Mouse (Mus musculus) right cerebral cortex, adult 18-20 months (tissue): ENCODE measurements around the gene Ptgs1.

ENCODE experiments used
- DNase-seq: peaks from one replicate; pipeline ENCODE4 v3.0.0; 2022; ENCODE audit warnings: mixed read lengths

The Ptgs1 gene

DNA sequence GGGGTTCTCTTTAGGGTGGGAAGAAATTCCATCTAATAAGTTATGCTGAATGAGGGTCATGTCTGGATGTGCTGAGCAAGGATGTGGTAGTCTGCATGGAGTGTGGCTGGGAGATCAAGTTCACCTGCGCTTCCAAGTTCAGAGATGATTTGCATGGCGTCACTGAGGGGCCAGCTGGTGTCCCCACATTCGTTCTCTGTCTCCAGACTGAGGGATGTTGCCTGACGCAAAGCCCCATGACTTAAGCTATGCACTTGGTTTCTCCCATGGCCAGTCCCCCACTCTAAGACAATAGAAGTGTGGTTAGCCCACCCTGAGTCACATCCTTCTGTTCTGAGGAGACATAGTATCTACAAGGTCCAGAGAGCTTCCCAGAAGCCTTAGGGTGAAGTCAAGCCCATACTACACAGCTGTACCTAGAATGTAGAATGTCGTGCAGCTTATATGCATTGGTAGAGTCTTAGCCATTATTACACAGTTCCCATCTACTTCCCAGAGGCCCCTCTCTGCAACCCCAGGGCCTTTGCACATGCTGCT is 15.0 kb upstream of the Ptgs1 start:
- DNase-seq: no peak

- DNase-seq: no peak
Observed at GRCm38 (mm10) chr2:36216546-36216945, 13.7 kb upstream of the Ptgs1 start.

DNA sequence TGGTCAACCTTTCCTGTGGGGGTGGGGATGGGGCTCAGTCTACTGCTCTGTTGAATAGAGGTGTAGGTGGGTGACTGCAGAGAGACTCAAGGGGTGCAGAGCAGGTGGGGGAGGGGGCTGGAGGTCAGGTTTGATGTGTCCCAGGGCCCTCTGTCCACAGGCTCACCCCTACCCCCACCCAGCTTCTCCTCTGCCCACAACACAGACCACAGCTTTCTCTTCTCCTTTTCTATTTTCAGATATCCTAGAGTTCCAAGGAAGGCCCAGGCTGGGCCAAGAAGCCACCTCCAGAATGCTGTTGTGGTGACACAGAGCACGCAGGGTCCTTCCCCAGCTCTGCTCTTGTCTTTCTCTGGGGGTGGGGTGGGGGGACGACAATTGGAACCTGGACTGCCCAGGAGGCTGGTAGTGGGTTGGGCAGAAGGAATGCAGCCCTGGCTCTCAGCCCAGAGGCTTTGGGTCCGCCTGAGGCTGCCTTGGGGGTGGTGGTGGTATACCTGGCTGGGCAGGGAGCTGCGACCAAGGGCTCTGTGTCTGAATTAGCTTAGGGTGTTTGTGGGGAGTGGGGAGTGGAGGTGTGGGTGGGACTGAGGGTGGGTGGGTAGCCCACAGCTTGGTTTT is 13.2 kb upstream of the Ptgs1 start:
- DNase-seq: no peak

DNA sequence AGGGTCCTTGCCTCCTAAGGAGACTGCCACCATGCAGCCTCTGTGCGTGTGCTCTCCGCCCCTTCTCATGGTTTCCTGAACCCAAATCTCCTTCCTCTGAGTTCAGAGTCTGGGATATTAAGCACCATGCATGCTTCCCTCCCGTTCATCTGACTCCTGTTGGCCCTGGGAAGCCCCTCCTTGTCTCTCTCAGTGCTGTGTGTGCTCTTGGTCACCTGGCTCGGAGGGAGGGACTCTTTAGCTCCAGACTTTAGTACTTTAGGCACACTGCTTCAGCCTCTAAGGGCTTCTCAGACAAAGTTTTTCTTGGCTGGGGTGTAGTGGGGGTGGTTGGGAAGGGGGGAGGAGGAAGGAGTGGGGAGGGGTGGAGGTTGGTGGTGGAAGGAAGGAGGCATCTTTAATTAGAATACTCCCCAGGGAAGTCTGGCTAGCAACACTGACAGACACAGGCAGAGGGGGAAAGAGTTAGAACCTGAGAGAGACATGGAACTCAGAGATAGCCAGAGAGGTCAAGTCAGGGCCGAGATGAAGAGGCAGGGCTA is 12.5 kb upstream of the Ptgs1 start:
- DNase-seq: no peak

DNA sequence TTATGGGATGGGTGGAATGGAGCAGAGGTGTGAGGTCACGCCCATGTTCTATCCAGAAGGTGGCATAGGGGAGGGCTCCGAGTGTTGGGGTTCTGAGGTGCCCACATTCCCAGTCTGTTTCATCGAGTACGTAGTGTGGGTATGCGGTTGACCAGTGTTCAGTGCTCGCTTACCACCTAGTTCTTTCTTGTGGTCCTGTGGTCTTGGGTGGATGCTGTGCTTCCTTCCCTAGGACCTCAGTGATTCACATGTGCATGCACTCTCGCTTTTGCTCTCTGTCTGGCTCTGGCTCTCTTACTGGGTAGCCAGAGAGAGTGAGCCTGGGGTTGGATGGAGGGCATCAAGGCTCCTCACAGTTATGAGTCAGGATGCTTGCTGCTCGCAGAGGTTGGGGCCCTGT is 10.1 kb upstream of the Ptgs1 start:
- no peak for DNase-seq

GRCm38 (mm10) chr2:36220891-36221290 is 9.3 kb upstream of the Ptgs1 start:
- no peak for DNase-seq

DNA sequence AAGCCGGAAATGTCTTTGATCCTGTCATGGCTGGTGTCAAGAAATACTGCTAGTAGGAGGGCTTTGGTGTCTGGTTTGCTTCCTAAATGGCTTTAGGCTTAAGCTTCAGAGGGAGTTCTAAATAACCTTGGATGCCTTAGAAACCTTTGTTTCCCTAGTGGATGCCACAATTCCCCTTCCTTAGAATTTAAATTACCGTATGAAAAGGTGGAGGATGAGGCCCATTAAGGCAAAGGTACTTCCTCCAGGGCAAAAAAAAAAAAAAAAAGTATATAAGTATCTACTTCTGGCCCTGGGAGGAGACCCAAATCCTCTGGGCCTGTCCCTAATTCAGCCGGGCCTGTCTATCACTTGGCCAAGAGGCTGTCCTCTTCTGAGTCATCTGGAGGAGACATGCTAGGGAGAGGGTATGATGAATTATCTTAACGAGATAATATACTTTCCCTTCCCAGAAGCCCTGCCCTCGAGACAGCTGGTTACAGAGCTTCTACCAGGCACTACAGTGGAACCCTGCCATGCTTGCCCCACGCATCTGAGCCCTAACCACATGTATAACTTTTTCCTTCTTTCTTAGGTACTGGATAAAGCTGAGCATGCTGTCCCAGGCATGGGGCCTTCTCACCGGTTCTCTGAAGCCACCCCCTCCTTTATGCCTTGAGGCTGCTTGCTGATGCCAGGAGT is 7.9 kb upstream of the Ptgs1 start:
- no peak for DNase-seq

DNA sequence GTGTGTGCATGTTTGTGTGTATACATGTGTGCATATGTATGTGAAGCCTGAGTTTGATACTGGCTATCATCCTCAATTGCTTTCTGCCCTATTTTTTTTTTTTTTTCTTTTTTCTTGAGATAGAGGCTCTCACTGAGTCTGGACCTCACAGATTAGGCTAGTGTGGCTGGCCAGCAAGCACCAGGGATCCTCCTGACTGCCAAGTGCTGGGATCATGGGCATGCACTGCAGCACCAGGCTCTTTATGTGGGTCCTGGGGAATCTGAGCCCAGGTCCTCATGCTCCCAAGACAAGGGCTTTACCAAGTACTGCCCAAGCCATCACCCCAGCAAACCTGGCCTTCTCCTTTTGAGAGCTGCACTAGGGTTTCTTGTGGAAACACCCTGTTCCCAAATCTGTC is 6.8 kb upstream of the Ptgs1 start:
- DNase-seq: no peak

DNA sequence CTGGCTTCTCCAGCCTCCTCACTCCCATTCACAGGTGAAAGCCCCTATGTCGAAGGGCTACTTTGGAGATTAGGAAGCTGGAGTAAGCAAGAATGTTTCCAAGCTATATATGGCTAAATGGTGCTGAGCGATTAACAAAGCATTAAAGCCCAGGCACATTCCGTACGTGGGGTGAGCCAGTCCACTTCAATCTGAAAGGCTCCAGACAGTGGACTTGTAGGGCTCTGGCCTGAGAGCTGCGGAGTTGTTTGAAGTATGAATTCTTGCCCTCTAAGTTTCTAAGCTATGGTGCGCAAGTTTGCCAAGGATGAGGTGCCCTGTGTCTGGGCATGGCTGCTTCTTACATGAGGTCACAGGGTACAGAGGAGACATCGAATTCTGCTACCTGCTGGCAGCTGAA is 6.1 kb upstream of the Ptgs1 start:
- DNase-seq: no peak

GRCm38 (mm10) chr2:36224599-36224998 is 5.6 kb upstream of the Ptgs1 start:
- peak; percentile 38 for DNase-seq

GRCm38 (mm10) chr2:36230967-36231366 is 741 bp downstream of the Ptgs1 start:
- no peak for DNase-seq

DNA sequence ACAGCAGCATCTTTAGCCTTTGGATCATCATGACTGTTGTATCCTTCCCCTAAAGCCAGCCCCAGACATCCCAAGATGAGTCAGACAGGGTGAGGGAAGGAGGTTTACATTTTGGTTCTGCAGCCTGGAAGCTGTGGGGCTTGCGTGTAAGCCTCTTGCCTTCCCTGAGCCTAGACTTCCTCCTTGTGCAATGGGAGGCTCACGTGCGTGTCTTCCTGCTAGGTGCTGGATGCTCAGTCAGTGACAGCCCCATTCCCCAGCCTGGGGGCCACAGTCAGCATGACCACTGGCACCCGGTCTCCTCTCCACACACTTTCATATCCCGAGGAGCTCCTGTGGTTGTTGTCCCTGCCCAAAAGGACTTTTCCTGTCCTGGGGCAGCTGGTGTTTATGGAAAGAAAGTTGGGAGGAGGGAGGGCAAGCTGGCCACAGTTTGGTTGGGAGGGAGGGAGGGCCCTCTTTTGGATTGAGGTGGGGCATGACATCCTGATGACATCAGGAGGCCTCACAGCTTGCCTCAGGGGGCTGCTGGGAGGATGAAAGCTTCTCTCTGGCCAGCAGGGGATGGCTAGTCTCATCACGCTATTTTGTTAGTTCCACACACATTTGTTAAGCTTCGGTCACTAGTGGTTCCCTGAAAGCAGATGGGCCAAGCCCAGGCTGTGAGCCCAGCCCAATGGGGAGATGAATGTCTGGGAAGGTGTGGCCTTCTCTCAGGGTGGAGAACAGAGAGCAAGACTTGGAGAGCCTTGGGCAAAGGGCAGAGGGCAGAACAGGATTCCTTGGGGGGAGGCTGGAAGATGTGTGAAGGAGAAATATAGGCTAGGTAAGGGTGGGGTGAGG is 4.5 kb downstream of the Ptgs1 start:
- no peak for DNase-seq

- DNase-seq: no peak
Observed at GRCm38 (mm10) chr2:36235917-36236316, 5.7 kb downstream of the Ptgs1 start.

GRCm38 (mm10) chr2:36236889-36237288 is 6.7 kb downstream of the Ptgs1 start:
- DNase-seq: no peak

DNA sequence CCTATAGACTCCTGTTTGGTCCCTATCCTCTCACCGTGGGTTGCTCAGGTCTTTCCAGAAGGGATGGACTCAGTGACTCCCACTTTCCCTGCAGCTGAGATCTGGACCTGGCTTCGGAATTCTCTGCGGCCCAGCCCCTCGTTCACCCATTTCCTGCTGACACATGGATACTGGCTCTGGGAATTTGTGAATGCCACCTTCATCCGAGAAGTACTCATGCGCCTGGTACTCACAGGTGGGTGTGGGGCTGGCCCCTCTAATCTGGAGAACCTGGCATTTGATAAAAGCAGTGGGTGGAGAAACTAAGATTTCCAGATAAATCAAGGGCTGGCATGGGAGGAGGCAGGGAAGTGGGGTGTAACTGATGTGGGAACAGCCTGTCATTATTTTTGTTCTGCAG is 7.3 kb downstream of the Ptgs1 start:
- DNase-seq: no peak

DNA sequence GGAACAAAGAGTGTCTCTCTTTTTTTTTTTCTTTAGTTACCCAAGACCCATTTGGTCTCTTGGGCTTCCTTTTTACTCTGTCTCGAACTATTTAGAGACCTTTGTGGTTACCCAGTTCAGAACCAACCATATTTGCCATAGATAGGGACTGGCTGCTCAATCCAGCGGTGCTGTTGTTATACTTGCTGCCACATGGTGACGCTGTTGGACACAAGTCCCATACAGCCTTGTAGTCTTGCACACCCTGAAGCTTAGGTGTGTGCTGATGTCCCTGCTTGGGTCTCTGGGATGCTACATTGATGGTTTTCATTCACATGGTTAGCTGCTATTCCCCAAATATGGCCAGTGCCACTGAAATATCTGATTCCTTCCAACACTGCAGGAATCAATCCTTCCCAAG is 8.2 kb downstream of the Ptgs1 start:
- DNase-seq: no peak

DNA sequence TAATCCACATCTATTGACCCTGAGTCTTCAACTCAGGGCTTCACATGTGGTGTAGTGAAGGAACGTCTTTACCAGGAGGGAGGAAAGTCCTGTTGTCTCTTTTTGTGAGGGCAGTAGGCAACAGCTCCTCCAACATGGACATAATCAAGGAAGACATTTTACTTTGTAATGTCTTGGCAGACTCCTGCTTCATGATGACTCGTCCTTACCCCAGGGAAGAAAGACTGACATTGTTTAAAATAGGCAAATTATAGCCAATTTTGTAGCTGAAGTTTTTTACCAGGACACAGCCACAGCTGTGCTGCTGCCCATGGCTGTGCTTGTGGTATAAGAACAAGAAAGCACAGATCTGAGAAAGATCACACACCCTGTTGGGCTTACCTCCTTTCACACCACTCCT is 8.7 kb downstream of the Ptgs1 start:
- DNase-seq: no peak

DNA sequence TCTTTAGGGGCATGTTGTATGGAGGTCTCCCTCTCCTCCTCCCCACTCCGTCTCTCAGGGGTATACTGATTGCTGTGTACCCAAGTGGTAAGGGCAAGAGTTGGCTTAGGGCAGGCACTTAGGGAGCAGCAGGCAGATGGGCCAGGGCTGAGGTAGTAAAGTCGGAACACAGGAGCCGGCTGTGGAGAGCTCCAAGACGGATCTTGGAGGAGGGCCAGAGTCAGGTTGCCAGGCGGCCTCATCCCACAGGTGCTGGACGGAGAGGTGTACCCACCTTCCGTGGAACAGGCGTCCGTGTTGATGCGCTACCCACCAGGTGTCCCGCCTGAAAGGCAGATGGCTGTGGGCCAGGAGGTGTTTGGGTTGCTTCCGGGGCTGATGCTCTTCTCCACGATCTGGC is 12.3 kb downstream of the Ptgs1 start:
- no peak for DNase-seq

DNA sequence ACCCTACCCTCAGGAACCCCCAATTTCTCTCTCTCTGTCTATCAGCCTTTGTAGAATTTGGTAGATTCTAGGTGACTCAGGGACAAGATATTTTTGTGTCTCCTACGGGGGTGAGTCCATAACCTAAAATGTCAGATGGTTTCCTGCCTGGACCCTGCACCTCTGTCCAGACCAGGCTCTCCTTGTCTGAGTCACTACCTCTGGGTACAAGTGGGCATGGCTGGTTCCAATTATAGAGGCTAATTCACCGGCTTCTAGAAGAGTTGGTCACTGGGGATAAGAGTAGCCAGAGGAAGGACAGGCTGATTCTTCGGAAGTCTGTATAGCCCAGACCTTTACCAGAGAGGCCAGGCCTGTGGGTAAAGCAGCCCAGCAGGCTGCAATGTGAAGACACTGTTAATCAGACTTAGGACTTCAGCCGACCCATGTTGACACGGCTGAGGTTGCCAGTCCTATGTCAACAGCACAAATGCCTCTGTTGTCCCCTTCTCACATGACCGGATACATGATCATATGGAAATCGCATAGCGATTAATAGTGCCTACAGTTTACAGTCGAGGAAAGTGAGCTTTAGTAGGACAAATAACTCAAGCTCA is 13.2 kb downstream of the Ptgs1 start:
- DNase-seq: no peak

GRCm38 (mm10) chr2:36243892-36244309 is 13.7 kb downstream of the Ptgs1 start:
- DNase-seq: no peak

- no peak for DNase-seq
Observed at GRCm38 (mm10) chr2:36244705-36245104, 14.5 kb downstream of the Ptgs1 start.

GRCm38 (mm10) chr2:36247964-36248363 is 17.7 kb downstream of the Ptgs1 start:
- no peak for DNase-seq

DNA sequence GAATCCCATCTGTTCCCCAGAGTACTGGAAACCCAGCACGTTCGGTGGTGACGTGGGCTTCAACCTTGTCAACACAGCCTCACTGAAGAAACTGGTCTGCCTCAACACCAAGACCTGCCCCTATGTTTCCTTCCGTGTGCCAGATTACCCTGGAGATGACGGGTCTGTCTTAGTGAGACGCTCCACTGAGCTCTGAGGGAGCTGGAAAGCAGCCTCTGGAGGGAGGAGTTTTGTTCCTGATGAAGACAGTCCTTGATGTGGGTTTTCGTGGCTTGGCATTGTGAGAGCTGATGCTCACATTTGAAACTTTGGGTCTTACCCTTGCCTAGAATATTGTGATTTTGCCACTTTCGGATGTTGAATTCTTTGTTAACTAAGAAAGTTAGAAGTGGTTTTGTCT is 20.9 kb downstream of the Ptgs1 start:
- DNase-seq: no peak
